Mouse (Mus musculus) MEL (cell line): Measurements from ENCODE around the gene Fcrl5. TPM values are rescaled to one million over a fixed set of nuclear protein-coding genes. Genes with fewer than 3 reads are reported as not detected.

Experiments
- DNase-seq: peaks from one replicate; pipeline ENCODE4 v3.0.0; 2011; ENCODE audit warnings: low read depth, low spot score
- H3K27ac ChIP-seq: 2 replicates; pipeline ENCODE4 v1.5.1; 2012; ENCODE audit warnings: low read depth, mild to moderate bottlenecking, control low read depth, low read length, moderate library complexity; ENCODE audit not compliant: control insufficient read depth
- H3K27me3 ChIP-seq, 2 experiments: fragments of 150-350 bp in 1 of 2; sonication (generic) in 1 of 2; 2 replicates each; pipeline ENCODE4 v1.6.1; 2012; ENCODE audit warnings: low read length in 2 of 2, mild to moderate bottlenecking in 2 of 2, improper control_type of control experiment in 1 of 2, moderate library complexity in 1 of 2; ENCODE audit not compliant: insufficient read depth in 2 of 2, control insufficient read depth in 1 of 2
- H3K36me3 ChIP-seq, 2 experiments: 2 replicates each; pipeline ENCODE4 v1.6.1; 2012 to 2014; ENCODE audit warnings: low read length in 2 of 2, improper control_type of control experiment in 1 of 2, inconsistent platforms in 1 of 2, mild to moderate bottlenecking in 1 of 2; ENCODE audit not compliant: insufficient read depth in 2 of 2, control insufficient read depth in 1 of 2
- H3K4me1 ChIP-seq, 2 experiments: fragments of 150-350 bp in 1 of 2; sonication (generic) in 1 of 2; 2 replicates each; pipeline ENCODE4 v1.6.1; 2012; ENCODE audit warnings: low read length in 2 of 2, improper control_type of control experiment in 1 of 2, mild to moderate bottlenecking in 1 of 2; ENCODE audit not compliant: insufficient read depth in 2 of 2, control insufficient read depth in 1 of 2
- H3K4me3 ChIP-seq, 2 experiments: fragments of 150-350 bp in 1 of 2; sonication (generic) in 1 of 2; 2 replicates each; pipeline ENCODE4 v1.5.1; 2012; ENCODE audit warnings: low read depth in 2 of 2, low read length in 2 of 2, mild to moderate bottlenecking in 2 of 2, moderate library complexity in 2 of 2, control low read depth in 1 of 2, improper control_type of control experiment in 1 of 2; ENCODE audit not compliant: control insufficient read depth in 1 of 2, insufficient read depth in 1 of 2
- H3K79me2 ChIP-seq: 2 replicates; pipeline ENCODE4 v1.6.1; 2012; ENCODE audit warnings: mild to moderate bottlenecking, low read length, moderate library complexity; ENCODE audit not compliant: control insufficient read depth, poor library complexity, insufficient read depth
- H3K9ac ChIP-seq: 2 replicates; pipeline ENCODE4 v1.6.1; 2012; ENCODE audit warnings: low read depth, mild to moderate bottlenecking, control low read depth, low read length, moderate library complexity; ENCODE audit not compliant: control insufficient read depth, poor library complexity, severe bottlenecking
- H3K9me3 ChIP-seq: fragments of 150-350 bp; sonication (generic); replicated peaks from 2 replicates; pipeline ENCODE4 v1.6.1; 2012; ENCODE audit warnings: mild to moderate bottlenecking, low read length, improper control_type of control experiment, moderate library complexity; ENCODE audit not compliant: insufficient read depth
- CHD1 ChIP-seq: IDR thresholded peaks from 2 replicates; pipeline ENCODE4 v1.6.1; 2012; ENCODE audit warnings: low read depth, mild to moderate bottlenecking, inconsistent platforms, low read length, improper control_type of control experiment
- E2F4 ChIP-seq: IDR thresholded peaks from 2 replicates; pipeline ENCODE4 v1.6.1; 2011; ENCODE audit warnings: low read depth, low read length, improper control_type of control experiment, borderline replicate concordance
- GATA1 ChIP-seq: IDR thresholded peaks from 2 replicates; pipeline ENCODE4 v1.6.1; 2011; ENCODE audit warnings: low read depth, low read length, improper control_type of control experiment
- JUND ChIP-seq: IDR thresholded peaks from 2 replicates; pipeline ENCODE4 v1.6.1; 2011; ENCODE audit warnings: low read depth, mild to moderate bottlenecking, improper control_type of control experiment, low read length
- MXI1 ChIP-seq: IDR thresholded peaks from 2 replicates; pipeline ENCODE4 v1.6.1; 2011; ENCODE audit warnings: mild to moderate bottlenecking, low read depth, low read length, improper control_type of control experiment
- MYC ChIP-seq: IDR thresholded peaks from 2 replicates; pipeline ENCODE4 v1.6.1; 2011; ENCODE audit warnings: low read depth, mild to moderate bottlenecking, low read length, improper control_type of control experiment, moderate library complexity
- NELFE ChIP-seq: IDR thresholded peaks from 2 replicates; pipeline ENCODE4 v1.6.1; 2011; ENCODE audit warnings: low read depth, low read length, improper control_type of control experiment
- POLR2AphosphoS2 ChIP-seq: IDR thresholded peaks from 2 replicates; pipeline ENCODE4 v1.6.1; 2011; ENCODE audit warnings: low read length, improper control_type of control experiment
- POLR2AphosphoS5 ChIP-seq: IDR thresholded peaks from 2 replicates; pipeline ENCODE4 v1.6.1; 2012; ENCODE audit warnings: low read depth, borderline replicate concordance, mild to moderate bottlenecking, inconsistent platforms, low read length, moderate library complexity, mixed read lengths
- RAD21 ChIP-seq: IDR thresholded peaks from 2 replicates; pipeline ENCODE4 v1.6.1; 2011; ENCODE audit warnings: mild to moderate bottlenecking, low read depth, low read length, improper control_type of control experiment
- RCOR1 ChIP-seq: IDR thresholded peaks from 2 replicates; pipeline ENCODE4 v1.6.1; 2012; ENCODE audit warnings: low read depth, mild to moderate bottlenecking, inconsistent platforms, low read length, improper control_type of control experiment
- TAL1 ChIP-seq: IDR thresholded peaks from 2 replicates; pipeline ENCODE4 v1.6.1; 2012; ENCODE audit warnings: mild to moderate bottlenecking, inconsistent platforms, low read length, moderate library complexity, mixed read lengths
- UBTF ChIP-seq: IDR thresholded peaks from 2 replicates; pipeline ENCODE4 v1.6.1; 2012; ENCODE audit warnings: low read depth, mild to moderate bottlenecking, inconsistent platforms, low read length, improper control_type of control experiment, moderate library complexity, borderline replicate concordance; ENCODE audit not compliant: insufficient read depth
- USF1 ChIP-seq: IDR thresholded peaks from 2 replicates; pipeline ENCODE4 v1.6.1; 2014; ENCODE audit warnings: low read depth, mild to moderate bottlenecking, inconsistent platforms, low read length, improper control_type of control experiment, moderate library complexity
- ZC3H11A ChIP-seq: IDR thresholded peaks from 2 replicates; pipeline ENCODE4 v1.6.1; 2012; ENCODE audit warnings: low read depth, mild to moderate bottlenecking, inconsistent platforms, low read length, improper control_type of control experiment
- ZKSCAN1 ChIP-seq: IDR thresholded peaks from 2 replicates; pipeline ENCODE4 v1.6.1; 2012; ENCODE audit warnings: low read depth, mild to moderate bottlenecking, inconsistent platforms, low read length, improper control_type of control experiment, moderate library complexity
- ZMIZ1 ChIP-seq: IDR thresholded peaks from 2 replicates; pipeline ENCODE4 v1.6.1; 2012; ENCODE audit warnings: low read depth, mild to moderate bottlenecking, inconsistent platforms, low read length, improper control_type of control experiment, moderate library complexity
- polyA plus RNA-seq, 2 experiments: library from polyadenylated mRNA; stranded (reverse) in 1 of 2; unstranded in 1 of 2; fragments of >175 nt in 1 of 2; fragments of >200 nt in 1 of 2; gene quantifications; 2 replicates each; pipeline versions ENCODE4 v1.2.1 to v1.2.4; 2012; ENCODE audit warnings: low replicate concordance in 2 of 2, low read depth in 1 of 2; ENCODE audit not compliant: insufficient read length in 2 of 2, insufficient read depth in 1 of 2, missing spikeins in 1 of 2
- total RNA-seq: library from RNA; depleted of rRNA; stranded (reverse); fragments of 300-350 nt; gene quantifications from 2 replicates; pipeline ENCODE4 v1.2.3, GENCODE M21; 2012

Fcrl5 gene
- total and polyA plus RNA-seq, 3 experiments: 0.03 TPM; not detected in 2

DNA sequence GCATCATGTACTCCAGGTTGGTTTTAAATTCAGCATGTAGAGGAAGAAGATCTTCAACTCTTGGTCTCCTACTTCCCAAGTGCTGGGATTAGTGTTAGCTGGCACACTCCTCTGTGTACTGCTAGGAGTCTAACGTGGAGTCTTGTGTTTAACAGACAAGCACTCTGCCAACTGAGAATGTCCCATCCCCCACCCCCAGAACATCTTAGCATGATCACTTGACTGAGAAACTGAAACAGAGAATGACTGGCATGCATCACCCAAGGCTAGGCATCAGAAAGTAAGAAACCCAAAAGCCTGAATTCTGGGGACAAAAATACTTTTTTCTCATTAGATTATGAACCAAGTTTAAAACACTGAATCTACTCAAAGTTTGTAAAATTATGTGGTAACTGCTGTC lies 86.3 kb downstream of the Fcrl5 start:
- peaks cover 2 to 6% of the 10 kb centered on the region in 2 experiments; a peak in 3 of 4 replicates for H3K4me1 ChIP-seq
- no peak overlapping the region for H3K27ac ChIP-seq
- no peak for TF ChIP-seq RAD21
- TF ChIP-seq CHD1: no peak
- TF ChIP-seq ZKSCAN1: no peak
- TF ChIP-seq MXI1: no peak
- TF ChIP-seq JUND: no peak
- TF ChIP-seq POLR2AphosphoS2: no peak
- TF ChIP-seq GATA1: no peak
- no peak for TF ChIP-seq TAL1
- TF ChIP-seq UBTF: no peak
- no peak for TF ChIP-seq NELFE
- no peak for TF ChIP-seq E2F4
- TF ChIP-seq MYC: no peak
- no peak for TF ChIP-seq RCOR1
- no peak for TF ChIP-seq POLR2AphosphoS5
- H3K79me2 ChIP-seq: peaks cover 11% of the 10 kb centered on the region
- H3K9me3 ChIP-seq: no peaks in the 10 kb centered on the region
- no peak overlapping the region for H3K4me3 ChIP-seq
- no peak overlapping the region for H3K9ac ChIP-seq
- peaks cover 3 to 17% of the 10 kb centered on the region in 2 experiments for H3K27me3 ChIP-seq
- H3K36me3 ChIP-seq: peaks cover 0 to 5% of the 10 kb centered on the region in 2 experiments; a peak in 2 of 4 replicates
- DNase-seq: no peak

GRCm38 (mm10) chr3:87523701-87524100 lies 88.1 kb downstream of the Fcrl5 start:
- H3K27me3 ChIP-seq: peaks cover 3 to 14% of the 10 kb centered on the region in 2 experiments
- H3K36me3 ChIP-seq: peaks cover 0 to 5% of the 10 kb centered on the region in 2 experiments; a peak in 2 of 4 replicates
- no peak overlapping the region for H3K4me3 ChIP-seq
- H3K9me3 ChIP-seq: no peaks in the 10 kb centered on the region
- H3K4me1 ChIP-seq: peaks cover 2 to 6% of the 10 kb centered on the region in 2 experiments; a peak in 3 of 4 replicates
- no peak overlapping the region for H3K27ac ChIP-seq
- no peak overlapping the region for H3K9ac ChIP-seq
- DNase-seq: no peak
- H3K79me2 ChIP-seq: peaks cover 11% of the 10 kb centered on the region
- no peak for TF ChIP-seq CHD1
- no peak for TF ChIP-seq ZMIZ1
- TF ChIP-seq NELFE: no peak
- no peak for TF ChIP-seq ZC3H11A
- TF ChIP-seq MXI1: no peak
- TF ChIP-seq MYC: no peak
- TF ChIP-seq USF1: no peak
- TF ChIP-seq RCOR1: no peak
- no peak for TF ChIP-seq ZKSCAN1
- TF ChIP-seq RAD21: no peak
- TF ChIP-seq, all 39 proteins: peak for 0
